Mouse (Mus musculus) kidney, embryonic 14.5 days (tissue): ENCODE data around the gene Kmt2e. TPM values are rescaled to one million over a fixed set of nuclear protein-coding genes. Genes with fewer than 3 reads are reported as not detected.

Source experiments
- ATAC-seq: fragments of 200-750 bp; cut with Nextera tagmentation; 2 replicates; pipeline ENCODE4 v1.8.0; 2017; ENCODE audit warnings: moderate number of reproducible peaks, mild to moderate bottlenecking, moderate TSS enrichment, moderate library complexity; ENCODE audit not compliant: low FRiP score, low TSS enrichment
- H3K27ac ChIP-seq: fragments of 300-500 bp; sonication (generic); 2 replicates; pipeline ENCODE4 v1.5.1; 2014; ENCODE audit warnings: low read depth, mild to moderate bottlenecking, low read length, moderate library complexity, mixed read lengths
- H3K27me3 ChIP-seq: fragments of 300-500 bp; sonication (generic); 2 replicates; pipeline ENCODE4 v1.6.1; 2014; ENCODE audit warnings: mild to moderate bottlenecking, low read length; ENCODE audit not compliant: control insufficient read depth, insufficient read depth
- H3K36me3 ChIP-seq: fragments of 300-500 bp; sonication (generic); 2 replicates; pipeline ENCODE4 v1.6.1; 2014; ENCODE audit warnings: low read length, mixed read lengths; ENCODE audit not compliant: control insufficient read depth, insufficient read depth
- H3K4me1 ChIP-seq: fragments of 300-500 bp; sonication (generic); 2 replicates; pipeline ENCODE4 v1.6.1; 2014; ENCODE audit warnings: low read length, mixed read lengths; ENCODE audit not compliant: control insufficient read depth, insufficient read depth
- H3K4me2 ChIP-seq: fragments of 300-500 bp; sonication (generic); replicated peaks from 2 replicates; pipeline ENCODE4 v1.6.1; 2014; ENCODE audit warnings: low read depth, mild to moderate bottlenecking, low read length
- H3K4me3 ChIP-seq: fragments of 300-500 bp; sonication (generic); 2 replicates; pipeline ENCODE4 v1.5.1; 2014; ENCODE audit warnings: mild to moderate bottlenecking, low read length
- H3K9ac ChIP-seq: fragments of 300-500 bp; sonication (generic); 2 replicates; pipeline ENCODE4 v1.6.1; 2014; ENCODE audit warnings: low read depth, mild to moderate bottlenecking, low read length, moderate library complexity
- H3K9me3 ChIP-seq: fragments of 300-500 bp; sonication (generic); 2 replicates; pipeline ENCODE4 v1.6.1; 2016; ENCODE audit warnings: low read length; ENCODE audit not compliant: control insufficient read depth
- WGBS: fragments of 180-500 bp; shearing (Covaris S2); extraction: QIAGEN DNeasy Blood & Tissue Kit; methylation state at CpG from one replicate; pipeline ENCODE4 v1.1.7; 2014; 5-methylcytosine and 5-hydroxymethylcytosine counted together
- polyA plus RNA-seq: library from polyadenylated mRNA; unstranded; fragments of >200 nt; fragmentation: Nextera tagmentation; extraction: Ambion mirVana; gene quantifications from 2 replicates; pipeline ENCODE4 v1.2.1, GENCODE M21; 2014

Kmt2e gene
- polyA plus RNA-seq, 1 experiment from 2014 or later: 81.6 TPM

DNA sequence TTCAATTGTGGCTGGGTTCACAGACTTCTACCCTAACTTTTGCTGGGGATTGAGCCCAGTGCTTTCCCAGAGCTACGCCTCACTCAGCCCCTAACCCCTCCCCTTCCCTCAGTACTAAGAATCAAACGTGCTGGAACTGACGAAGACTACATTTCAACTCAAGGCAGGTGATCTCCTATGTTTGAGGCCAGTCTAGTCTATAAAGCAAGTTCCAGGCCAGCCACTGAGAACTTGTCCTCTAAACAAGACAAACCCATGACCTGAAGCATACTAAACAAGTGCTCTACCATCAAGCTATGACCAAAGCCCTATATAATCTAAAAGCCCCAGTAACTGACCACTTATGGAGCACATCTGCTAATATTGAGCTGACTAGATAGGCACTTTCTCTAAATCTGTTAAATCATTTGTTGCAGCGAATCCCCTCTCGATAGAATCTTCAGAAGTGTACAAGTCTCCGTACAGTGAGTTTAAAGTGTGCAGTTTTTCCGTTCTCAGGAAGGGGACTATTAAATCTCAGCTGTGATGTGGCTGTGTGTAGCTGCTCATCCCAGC is 14.5 kb upstream of the Kmt2e start:
- Histone ChIP-seq H3K9me3 (no peaks in the 10 kb centered on the region), H3K27ac (0 out of 2 replicates have a peak overlapping the region, but pooled peaks have one; percentile 6), H3K4me2 (peak overlapping the region; percentile 86), H3K9ac (no peak overlapping the region), H3K4me1 (peaks cover 39% of the 10 kb centered on the region), H3K36me3 (peaks cover 17% of the 10 kb centered on the region), H3K27me3 (no peaks in the 10 kb centered on the region), H3K4me3 (peak overlapping the region; percentile 49; the same call in 1 of the 2 replicates)
- no peak for ATAC-seq
- WGBS: 38% methylated on average over 7 of the region's 7 CpGs

DNA sequence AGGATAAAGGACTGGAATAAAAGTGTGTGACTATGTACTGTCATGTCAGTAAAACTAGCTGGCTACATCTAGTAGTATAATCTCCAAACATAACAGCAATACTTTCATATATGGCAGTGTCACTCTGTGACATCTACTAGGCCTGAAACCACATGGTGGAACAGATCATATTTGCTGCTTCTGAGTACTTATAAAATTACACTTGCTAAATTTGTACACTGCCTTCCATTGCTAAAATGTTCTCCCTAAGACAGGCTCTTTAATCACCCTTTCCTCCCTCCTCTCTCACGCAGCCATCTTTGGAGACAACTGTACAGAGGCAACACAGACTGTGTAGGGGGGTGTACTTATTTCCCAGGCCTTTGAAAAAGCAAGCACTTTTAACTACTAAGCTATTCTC is 13.8 kb upstream of the Kmt2e start:
- Histone ChIP-seq H3K36me3 (peaks cover 20% of the 10 kb centered on the region), H3K9me3 (no peaks in the 10 kb centered on the region), H3K4me2 (no peak overlapping the region), H3K4me1 (peaks cover 34% of the 10 kb centered on the region), H3K4me3 (no peak overlapping the region), H3K27ac (no peak overlapping the region), H3K27me3 (no peaks in the 10 kb centered on the region), H3K9ac (no peak overlapping the region)
- no peak for ATAC-seq
- 67% methylated on average over 1 of the region's 1 CpGs for WGBS

DNA sequence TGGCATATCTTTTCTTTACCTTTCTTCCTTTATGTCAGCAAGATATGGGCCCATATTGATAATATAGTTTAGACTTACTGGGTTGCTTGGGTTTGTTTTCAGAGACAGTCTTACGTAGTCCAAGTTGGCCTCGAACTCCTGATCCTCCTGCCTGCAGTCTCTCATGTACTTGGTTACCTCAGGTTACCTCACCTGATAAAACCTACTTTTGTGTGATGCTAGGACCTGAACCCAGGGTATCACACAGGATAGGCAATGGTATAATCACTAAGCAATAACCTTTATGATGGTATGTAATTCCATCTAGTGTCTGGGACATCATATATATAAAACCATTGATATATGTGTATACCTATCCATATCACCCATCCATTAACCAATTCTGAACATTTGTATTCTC is 12.8 kb upstream of the Kmt2e start:
- no peak overlapping the region for H3K9ac ChIP-seq
- peaks cover 28% of the 10 kb centered on the region for H3K4me1 ChIP-seq
- H3K36me3 ChIP-seq: peaks cover 22% of the 10 kb centered on the region
- ATAC-seq: no peak
- 96% methylated on average over 2 of the region's 2 CpGs for WGBS
- H3K4me3 ChIP-seq: no peak overlapping the region
- H3K4me2 ChIP-seq: no peak overlapping the region
- H3K9me3 ChIP-seq: no peaks in the 10 kb centered on the region
- no peaks in the 10 kb centered on the region for H3K27me3 ChIP-seq
- H3K27ac ChIP-seq: no peak overlapping the region

DNA sequence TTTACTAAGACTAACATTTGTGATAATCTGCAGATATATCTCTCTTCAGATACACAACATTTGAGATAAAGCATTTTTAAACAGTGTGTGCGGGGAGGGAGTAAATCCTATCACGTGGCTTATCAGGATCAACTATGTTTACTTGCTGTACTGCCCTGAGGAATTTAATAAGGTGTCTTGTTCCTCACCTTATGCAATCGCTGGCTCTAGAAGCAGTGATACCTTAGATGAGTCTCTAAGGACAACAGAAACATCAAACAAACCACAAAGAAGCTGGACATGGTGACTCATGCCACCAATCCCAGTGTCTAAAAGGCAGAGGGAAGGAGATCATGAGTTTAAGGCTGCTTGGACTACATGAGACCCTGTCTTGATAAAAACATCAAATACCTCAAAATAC is 11.2 kb upstream of the Kmt2e start:
- ATAC-seq: no peak
- WGBS: 85% methylated on average over 3 of the region's 3 CpGs
- H3K36me3 ChIP-seq: peaks cover 26% of the 10 kb centered on the region

DNA sequence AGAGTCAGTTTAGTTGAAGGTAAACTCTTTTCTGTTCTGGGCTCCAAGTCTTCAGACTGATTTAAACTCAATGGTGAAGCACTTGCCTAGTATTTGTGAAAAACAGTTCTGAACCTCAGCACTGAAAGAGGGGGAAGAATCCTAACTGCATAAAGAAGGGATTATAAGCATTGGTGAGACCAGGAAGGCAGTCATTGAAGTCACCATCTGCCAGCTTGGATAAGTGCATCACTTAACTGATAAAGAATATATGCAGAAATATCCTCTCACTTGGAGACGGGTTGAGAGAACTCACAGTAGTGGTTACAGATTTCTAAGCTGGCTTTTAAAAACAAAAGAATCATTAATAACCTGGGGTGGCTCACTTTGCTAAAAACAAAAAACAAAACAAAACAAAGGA is 6.7 kb upstream of the Kmt2e start:
- 75% methylated on average over 1 of the region's 1 CpGs for WGBS
- no peak for ATAC-seq

More for the DNA sequence above, 11.2 kb upstream of the Kmt2e start:
- Histone ChIP-seq H3K27ac (no peak overlapping the region), H3K4me2 (no peak overlapping the region), H3K9ac (no peak overlapping the region), H3K27me3 (no peaks in the 10 kb centered on the region), H3K4me1 (peaks cover 21% of the 10 kb centered on the region), H3K9me3 (no peaks in the 10 kb centered on the region), H3K4me3 (no peak overlapping the region)

DNA sequence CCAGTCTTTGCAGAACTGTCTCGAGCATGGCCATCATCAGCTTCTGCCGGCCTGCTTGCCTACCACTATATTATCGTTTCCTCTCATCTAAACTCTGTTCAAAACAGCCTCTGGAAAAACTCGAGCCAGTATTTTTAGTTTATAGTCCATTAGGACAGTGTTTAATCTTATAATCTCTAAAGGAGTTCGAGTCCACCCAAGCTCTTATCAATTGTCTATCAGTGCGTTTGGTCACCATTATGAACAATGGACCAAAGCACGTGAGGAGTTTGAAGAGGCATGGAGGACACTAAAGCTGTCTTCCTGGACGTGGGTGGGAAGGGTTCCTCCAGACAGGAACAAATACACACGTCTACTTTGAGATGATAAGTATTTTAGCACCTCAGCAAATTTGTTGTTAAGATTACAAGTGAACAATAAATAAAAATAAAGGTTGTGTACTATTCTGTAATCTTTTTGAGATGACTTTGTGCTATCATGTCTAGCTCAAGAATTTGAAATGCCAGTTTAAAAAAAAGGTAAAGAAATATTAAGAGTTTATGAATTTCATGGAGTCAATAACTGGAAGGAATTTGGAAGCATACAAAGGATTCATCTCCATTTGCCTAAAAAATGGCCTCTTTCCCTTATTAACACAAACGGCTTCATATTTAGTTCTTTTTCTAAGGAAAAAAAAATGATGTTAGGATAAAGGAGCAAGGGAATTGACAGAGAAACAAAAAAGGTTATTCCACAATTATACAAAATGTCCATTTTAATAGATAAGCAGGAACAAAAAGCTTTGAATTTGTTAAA is 3.0 kb upstream of the Kmt2e start:
- peak overlapping the region; percentile 77 for H3K4me2 ChIP-seq
- no peaks in the 10 kb centered on the region for H3K9me3 ChIP-seq
- H3K36me3 ChIP-seq: peaks cover 5% of the 10 kb centered on the region; the same call in 1 of the 2 replicates
- peak overlapping the region; percentile 97 for H3K4me3 ChIP-seq
- H3K27me3 ChIP-seq: no peaks in the 10 kb centered on the region
- peaks cover 13% of the 10 kb centered on the region; the same call in 1 of the 2 replicates for H3K4me1 ChIP-seq
- ATAC-seq: no peak
- no peak overlapping the region for H3K27ac ChIP-seq
- WGBS: 25% methylated on average over 10 of the region's 10 CpGs
- no peak overlapping the region for H3K9ac ChIP-seq

More for the DNA sequence above, 6.7 kb upstream of the Kmt2e start:
- no peak overlapping the region for H3K4me3 ChIP-seq
- H3K4me1 ChIP-seq: peaks cover 12% of the 10 kb centered on the region; the same call in 1 of the 2 replicates
- H3K4me2 ChIP-seq: no peak overlapping the region
- H3K27me3 ChIP-seq: no peaks in the 10 kb centered on the region
- no peak overlapping the region for H3K27ac ChIP-seq
- H3K36me3 ChIP-seq: peaks cover 23% of the 10 kb centered on the region
- no peak overlapping the region for H3K9ac ChIP-seq
- H3K9me3 ChIP-seq: no peaks in the 10 kb centered on the region

DNA sequence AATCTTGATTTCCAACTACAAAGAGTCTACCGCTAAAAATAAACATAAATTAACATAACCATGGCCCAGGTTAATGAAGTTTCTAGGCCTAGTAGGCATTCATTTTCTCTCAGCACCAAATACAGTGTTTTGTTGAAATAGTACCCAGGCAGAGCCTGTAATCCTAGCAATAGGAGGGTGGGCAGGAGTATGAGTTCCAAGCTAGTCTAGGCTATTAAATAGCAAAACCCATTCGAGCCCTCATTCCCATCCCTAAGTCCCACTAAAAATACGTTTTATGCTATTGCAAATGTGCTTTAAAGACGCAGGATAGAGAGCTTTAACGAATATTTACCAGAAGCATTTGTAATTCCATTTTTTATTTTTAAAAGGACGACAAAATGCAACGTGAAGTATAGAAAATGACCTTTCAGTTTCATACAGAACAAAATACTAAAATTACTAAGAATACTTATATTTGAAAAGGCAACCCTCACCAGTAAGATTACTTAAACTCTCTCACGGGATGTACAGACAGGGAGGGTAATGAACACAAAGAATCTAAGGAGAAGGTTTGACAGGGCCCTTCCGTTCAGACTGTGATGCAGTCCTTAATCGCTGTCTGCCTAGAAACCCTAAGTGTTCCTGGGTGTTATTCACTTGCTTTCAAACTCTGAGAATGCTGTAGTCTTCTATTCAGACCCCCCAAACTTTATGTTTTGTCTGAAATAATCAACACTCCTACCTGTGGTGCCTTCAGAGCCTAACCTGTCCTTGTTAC is 2.1 kb upstream of the Kmt2e start:
- H3K4me2 ChIP-seq: peak overlapping the region; percentile 77
- peak overlapping the region; percentile 100 for H3K27ac ChIP-seq
- peaks cover 20% of the 10 kb centered on the region; the same call in 1 of the 2 replicates for H3K4me1 ChIP-seq
- no peaks in the 10 kb centered on the region for H3K9me3 ChIP-seq
- H3K9ac ChIP-seq: peak overlapping the region; percentile 98
- 3% methylated on average over 10 of the region's 10 CpGs for WGBS
- peak overlapping the region; percentile 97 for H3K4me3 ChIP-seq
- H3K27me3 ChIP-seq: no peaks in the 10 kb centered on the region
- ATAC-seq: no peak
- H3K36me3 ChIP-seq: no peaks in the 10 kb centered on the region

DNA sequence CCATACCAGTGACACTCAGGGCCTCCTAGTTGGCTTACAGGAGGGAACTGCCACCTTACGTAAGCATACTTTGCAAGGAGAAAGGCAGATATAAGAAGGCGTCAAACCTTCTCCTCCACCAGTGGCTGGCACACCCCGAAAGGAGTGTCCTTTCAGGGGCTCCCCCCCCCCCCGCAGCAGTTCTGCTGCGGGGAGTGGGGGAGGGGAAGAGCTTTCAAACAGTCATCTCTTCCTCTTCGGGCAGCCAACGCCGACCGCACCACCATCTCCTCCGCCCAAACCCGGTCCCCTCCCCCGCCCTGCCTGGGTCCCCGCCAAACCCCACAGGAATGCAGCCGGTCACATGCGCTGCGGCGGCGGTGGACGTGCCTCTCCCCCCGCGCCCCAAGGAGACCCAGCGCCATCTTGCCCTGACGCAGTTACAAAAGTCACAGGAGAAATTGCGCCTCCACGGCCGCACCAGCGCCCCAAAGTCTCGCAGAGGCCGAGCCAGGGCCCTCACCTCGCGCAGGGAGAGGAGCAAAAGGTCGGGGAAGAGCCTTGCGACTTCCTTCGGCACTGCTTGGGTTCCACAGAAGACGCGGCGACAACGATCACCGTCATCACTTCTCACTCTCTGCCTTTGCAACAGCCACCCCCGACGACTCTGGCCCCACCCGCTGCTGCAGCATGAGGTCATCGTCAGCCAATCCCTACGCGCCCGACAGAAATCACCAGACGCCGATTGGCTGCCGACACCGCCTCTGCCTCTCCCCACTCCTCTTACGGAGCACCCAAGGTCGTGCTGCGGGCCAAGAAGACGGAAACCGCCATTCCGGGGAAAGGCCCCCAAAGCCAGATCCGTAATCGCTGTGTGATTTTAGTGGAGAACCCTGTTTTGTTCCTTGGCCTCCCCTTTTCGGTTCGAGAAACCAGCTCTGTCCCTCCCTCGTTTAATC is 1.3 kb upstream of the Kmt2e start:
- no peaks in the 10 kb centered on the region for H3K9me3 ChIP-seq
- no peaks in the 10 kb centered on the region for H3K27me3 ChIP-seq
- H3K4me3 ChIP-seq: peak overlapping the region; percentile 97
- H3K27ac ChIP-seq: peak overlapping the region; percentile 100
- peak; percentile 93 for ATAC-seq
- under 1% methylated on average over 61 of the region's 61 CpGs for WGBS
- H3K9ac ChIP-seq: peak overlapping the region; percentile 98
- no peaks in the 10 kb centered on the region for H3K36me3 ChIP-seq
- H3K4me2 ChIP-seq: peak overlapping the region; percentile 77
- H3K4me1 ChIP-seq: peaks cover 20% of the 10 kb centered on the region; the same call in 1 of the 2 replicates
